Mouse (Mus musculus): ENCODE results near the gene Prrc2a. TPM values are rescaled to one million over a fixed set of nuclear protein-coding genes. Genes with fewer than 3 reads are reported as not detected.
A peak's percentile ranks its signal among the peaks of the same experiment; 100 is the strongest.

The Prrc2a gene
- total RNA-seq, 2 experiments from 2014 or later = 135 to 143 TPM

DNA sequence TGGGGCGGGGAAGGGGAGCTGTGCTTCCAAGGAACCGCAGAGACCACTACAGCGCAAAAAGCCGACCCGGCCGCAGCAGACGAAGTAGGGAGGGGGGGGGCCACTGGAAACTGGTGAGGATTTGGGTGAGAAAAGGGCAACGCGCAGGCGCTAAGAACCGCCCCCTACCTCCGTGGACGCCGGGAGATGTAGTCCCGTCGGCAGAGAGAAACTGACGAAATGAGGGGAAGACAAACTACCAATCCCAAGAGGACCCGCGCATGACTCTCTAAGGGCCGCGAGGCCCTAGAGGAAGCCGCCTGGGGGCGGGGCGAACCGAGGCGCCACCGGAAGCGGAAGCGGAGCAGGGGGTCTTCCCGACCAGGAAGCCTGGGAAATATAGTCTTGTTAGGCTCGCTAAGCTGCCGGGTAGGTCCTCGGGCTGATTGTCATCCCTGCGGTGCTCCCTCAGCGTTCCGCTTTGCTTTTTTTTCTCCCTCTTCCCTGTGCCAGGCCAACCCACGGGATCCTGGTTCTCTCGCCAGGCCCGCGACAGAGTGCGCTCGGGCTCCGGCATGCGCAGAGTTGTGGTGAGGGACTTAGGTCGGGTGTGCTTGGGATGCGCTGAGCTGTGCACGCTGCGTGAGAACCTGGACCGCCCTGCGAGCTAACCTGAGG is 43.4 kb downstream of the Prrc2a start, which contains the start of gene Gpank1:
Gpank1 (plus strand) TSS at position 313 of the 657 bp plus-strand sequence.
- intact Hi-C loops (cut with DNase I) = loop anchor here (5.0 kb wide), 2 partner anchors 41 to 116 kb away; partner anchors contain the start of genes Nfkbil1 and Prrc2a
- peak; percentile 98 for DNase-seq (ENCODE audit: low spot score)

DNA sequence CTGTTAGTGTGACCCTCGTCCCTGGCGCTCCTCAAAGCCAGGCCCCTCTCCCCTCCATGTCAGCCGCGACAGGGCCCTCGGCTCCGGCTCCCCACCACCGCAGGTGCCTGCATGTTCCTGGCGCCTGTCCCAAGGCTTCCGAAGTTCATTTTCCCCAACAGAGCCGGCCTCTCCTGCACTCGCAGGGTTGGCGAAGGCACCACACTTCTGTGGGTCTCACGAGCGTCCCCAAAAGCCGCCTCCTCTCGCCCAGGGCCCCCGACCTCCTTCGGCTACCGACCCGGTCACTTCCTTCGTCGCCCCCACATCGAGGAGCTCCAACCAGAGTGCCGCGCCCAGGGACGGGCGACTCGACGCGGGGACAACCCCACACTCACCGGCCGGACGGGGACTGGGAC is 44.0 kb downstream of the Prrc2a start:
- intact Hi-C loops (cut with DNase I) = loop anchor here (5.0 kb wide), 2 partner anchors 42 to 117 kb away; partner anchors contain the start of genes Nfkbil1 and Prrc2a
- no peak for DNase-seq (ENCODE audit: low spot score)

DNA sequence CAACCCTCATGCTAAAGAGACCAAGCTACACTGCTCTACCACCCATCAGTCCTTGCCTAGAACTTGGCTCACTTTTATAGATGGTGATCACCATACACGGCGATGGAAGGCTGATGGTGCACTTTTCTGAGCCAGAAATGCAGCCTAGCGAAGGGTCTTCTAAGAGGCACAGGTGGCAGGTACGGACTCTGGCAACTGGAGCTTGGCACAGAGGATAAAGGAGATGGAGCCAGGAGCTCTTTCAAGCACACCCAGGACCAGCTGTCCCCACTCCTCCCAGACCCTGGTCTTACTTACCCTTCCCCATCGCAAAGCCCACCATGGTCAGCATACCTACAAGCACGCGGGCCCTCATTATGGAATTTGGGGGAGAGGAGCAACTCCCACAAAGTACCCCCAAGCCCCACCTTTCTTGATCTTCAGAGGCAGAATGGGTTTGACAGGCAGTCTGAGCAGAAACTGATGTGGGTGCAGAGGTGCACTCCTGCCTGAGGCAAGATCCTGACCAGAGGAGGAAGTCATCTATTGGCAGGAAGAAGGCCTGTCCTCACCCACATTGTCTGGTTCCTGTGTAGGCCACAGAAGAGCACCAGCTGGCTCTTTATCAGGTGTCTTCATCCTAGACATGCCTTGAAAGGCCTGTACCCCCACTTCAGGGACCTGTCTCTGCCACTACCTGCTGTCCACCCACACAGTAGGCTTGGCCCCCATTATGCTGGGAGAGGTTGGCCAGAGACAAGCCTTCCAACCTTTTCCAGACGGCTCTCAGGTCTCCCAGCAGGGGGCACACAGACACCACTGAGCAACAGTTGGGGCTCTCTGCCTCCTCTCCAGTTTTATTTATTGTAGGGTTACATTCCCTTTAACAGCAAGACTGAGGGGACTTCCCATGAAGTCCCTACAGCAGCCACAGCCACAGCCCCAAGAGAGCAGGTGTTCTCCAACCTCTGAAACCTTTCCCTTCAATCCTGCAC is 49.4 kb downstream of the Prrc2a start, which contains the start of gene Ly6g5b:
Ly6g5b (minus strand) TSS at position 383 of the 974 bp plus-strand sequence.
- no peak for DNase-seq (ENCODE audit: low spot score)
- intact Hi-C loops (cut with DNase I) = no loop called here

DNA sequence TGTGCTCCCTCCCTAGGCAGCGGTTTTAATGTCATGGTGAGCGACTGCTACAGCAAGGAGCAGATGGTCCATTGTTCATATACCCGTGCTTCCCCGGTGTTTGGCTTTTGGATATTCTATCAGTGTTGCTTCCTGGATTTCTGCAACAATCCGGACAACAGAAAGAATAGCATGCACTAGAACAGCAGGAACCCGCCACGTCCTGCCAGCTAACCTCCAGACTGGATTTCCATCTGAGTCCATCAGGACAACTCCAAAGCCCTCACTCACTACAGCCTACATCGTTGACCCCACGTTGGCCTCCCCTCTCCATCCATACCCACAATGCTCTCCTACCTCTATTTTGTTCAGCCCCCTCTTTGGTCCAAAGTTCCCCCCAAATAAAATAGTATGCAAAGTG is 52.9 kb downstream of the Prrc2a start:
- intact Hi-C loops (cut with DNase I) = no loop called here
- no peak for DNase-seq (ENCODE audit: low spot score)

DNA sequence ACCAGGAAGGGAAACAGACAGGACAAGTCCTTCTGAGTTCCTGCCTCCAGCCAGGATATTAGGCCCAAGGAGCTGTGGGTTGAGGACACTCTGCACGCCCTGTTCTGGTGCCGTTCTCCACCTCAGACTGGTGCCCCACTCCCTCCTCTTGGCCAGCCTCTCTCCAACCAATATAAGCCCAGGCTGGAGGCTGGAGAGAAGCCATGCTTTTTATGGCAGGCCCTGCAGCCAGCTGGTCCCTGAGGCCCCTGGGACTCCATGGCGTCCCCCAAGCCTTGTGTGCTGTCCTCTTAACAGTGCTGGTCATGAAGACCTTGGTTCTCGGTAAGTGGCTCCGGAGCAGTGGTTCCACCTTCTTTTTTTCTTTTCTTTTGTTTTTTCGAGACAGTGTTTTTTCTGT is 56.6 kb downstream of the Prrc2a start, which contains the start of gene Ly6g5c:
Ly6g5c (plus strand) TSS at position 183 of the 400 bp plus-strand sequence.
- intact Hi-C loops (cut with DNase I) = no loop called here
- DNase-seq (ENCODE audit: low spot score) = no peak

DNA sequence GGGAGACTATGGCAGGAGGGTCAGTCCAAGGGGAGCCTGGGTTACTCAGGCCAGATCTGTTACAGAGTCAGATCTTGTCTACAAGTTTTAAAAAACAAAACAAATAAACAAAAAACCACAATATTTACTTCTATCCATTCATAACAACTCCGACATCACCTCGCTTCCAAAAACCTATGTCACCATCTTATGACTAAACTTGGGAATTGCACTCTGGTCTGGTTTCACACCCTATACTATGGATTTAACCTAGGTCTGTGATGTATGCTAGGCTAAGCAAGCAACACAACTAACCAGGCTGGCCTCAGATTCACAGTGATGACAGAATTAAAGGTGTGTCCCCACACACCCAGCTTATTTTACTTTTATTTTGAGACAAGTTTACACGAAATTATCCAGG is 58.2 kb downstream of the Prrc2a start:
- DNase-seq (ENCODE audit: low spot score) = no peak
- intact Hi-C loops (cut with DNase I) = loop anchor here (1.0 kb wide), 1 partner anchor 85 kb away; no protein-coding TSS in a partner anchor

DNA sequence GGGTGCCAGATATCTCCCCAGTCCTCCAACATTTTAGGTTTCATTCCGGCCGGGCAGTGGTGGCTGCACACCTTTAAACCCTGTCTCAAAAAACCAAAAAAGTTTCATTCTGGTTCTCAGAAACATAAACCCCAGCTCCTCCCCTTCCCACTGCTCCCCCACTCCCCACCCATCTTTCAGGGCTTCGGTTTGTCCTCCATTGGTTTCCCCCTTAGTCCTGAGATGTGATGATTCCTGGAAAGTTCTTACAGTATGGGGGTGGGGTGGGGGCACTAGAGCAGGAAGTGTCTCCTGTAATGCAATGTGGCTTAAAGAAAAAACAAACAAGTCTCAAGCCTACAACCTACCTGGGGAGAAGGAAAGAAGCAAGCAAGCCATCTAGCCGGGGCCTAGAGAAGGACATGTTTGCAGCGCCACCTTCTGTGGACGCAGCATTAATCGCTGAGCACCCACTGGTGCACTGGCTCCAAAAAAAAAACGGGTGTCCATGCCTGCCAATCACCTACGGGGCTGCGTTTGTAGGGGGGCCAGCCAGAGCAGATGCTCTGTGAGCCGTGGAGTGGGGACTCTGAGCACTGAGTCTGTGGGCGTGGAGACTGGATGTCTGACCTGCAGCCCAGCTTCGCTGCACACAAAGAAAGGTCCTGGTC is 58.8 kb downstream of the Prrc2a start:
- intact Hi-C loops (cut with DNase I) = loop anchor here (1.0 kb wide), 1 partner anchor 85 kb away; no protein-coding TSS in a partner anchor
- DNase-seq (ENCODE audit: low spot score) = no peak

DNA sequence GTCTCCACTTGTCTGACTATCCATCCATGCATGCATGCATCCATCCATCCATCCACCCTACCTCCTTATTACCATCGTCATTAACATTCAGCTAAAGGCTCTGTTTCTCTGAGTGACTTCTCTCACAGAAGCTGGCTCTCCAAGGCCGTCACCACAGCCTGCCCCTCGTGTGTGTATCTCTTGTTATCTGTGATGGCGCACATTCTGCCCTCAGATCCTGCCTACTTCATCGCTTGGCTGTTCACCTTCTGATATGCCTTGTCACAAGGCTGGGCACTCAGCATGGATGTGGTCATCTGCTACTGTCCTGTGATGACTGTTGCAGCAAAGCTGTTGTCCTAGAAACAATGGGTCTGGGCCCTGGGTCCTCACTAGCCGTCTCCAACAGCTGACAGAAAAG is 59.9 kb downstream of the Prrc2a start:
- intact Hi-C loops (cut with DNase I) = no loop called here

DNA sequence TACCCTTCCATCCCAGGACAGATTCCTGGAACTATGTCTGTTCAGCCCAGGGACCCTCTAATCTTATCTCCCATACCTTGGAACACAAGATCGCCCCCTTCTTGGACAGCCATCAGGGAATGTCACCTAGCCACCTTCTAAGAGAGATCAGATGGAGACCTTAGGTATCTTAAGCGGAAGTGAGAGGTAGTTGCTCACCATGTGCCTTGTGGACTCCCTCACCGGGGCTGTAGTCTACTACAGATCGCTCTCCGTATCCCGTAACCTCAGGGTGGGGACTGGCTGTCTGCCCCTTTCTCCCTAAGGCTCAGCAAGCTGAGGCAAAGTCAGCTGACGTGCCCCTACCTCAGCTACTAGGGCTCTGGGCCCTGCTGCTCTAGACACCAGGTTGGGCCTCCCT is 60.6 kb downstream of the Prrc2a start:
- DNase-seq (ENCODE audit: low spot score) = no peak
- intact Hi-C loops (cut with DNase I) = no loop called here

More for the DNA sequence above, 59.9 kb downstream of the Prrc2a start:
- no peak for DNase-seq (ENCODE audit: low spot score)

DNA sequence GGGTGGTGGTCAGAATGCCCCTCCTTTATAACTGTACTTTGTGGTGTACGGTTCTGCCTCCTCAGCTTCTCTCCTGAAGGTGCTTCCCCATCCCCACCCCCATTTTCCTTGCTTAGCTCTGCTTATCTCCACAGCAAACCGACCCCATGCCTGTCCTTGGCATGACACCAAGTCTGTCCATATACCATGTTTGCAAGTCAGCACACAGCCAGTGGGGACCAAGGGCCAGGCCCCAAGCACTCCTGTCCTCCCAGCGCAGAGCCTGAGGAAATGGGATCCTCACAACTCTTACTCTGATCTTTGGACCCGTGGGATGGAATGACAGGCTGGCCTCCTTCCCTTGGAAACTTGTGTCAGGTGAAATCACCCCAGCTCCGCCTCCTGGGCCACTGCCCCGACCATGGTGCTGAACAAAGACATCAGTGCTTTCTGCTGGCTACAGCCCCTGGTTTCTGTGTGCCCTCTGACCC is 61.4 kb downstream of the Prrc2a start:
- no peak for DNase-seq (ENCODE audit: low spot score)
- intact Hi-C loops (cut with DNase I) = no loop called here

DNA sequence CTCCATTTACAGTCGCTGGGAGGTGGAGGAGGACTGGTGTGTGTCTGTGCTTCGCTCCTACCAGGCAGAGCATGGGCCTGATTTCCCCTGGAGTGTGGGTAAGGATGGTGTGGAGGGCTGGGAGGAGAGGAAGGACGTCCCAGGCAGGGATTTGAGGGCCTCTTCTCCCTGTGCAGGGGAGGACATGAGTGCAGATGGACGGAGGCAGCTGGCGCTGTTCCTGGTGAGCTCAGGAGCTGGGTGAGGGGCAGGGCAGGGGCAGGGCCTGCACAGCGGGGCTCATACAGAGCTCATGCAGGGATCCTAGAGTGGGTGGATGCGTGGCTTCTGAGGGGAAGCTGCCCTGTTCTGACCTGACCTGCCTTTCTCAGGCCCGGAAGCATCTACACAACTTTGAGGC is 62.4 kb downstream of the Prrc2a start:
- no peak for DNase-seq (ENCODE audit: low spot score)
- intact Hi-C loops (cut with DNase I) = no loop called here

DNA sequence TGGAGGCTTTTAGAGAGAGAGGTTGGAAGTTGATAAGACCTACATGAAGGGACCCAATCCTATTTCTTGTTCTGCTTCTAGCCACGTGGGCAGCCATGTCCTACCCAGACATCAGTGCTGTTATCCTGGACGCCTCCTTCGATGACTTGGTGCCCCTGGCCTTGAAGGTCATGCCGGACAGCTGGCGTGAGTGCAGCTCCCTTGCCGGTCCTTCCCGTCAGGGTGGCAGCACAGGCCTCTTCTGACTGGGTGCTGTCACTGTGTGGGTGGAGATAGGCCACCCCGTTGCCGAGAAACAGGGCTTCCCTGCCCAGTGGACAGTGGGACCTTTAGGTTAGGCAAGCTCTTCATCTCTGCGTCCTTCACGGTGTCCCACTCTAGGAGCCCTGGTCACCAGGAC is 63.5 kb downstream of the Prrc2a start:
- intact Hi-C loops (cut with DNase I) = no loop called here
- no peak for DNase-seq (ENCODE audit: low spot score)

DNA sequence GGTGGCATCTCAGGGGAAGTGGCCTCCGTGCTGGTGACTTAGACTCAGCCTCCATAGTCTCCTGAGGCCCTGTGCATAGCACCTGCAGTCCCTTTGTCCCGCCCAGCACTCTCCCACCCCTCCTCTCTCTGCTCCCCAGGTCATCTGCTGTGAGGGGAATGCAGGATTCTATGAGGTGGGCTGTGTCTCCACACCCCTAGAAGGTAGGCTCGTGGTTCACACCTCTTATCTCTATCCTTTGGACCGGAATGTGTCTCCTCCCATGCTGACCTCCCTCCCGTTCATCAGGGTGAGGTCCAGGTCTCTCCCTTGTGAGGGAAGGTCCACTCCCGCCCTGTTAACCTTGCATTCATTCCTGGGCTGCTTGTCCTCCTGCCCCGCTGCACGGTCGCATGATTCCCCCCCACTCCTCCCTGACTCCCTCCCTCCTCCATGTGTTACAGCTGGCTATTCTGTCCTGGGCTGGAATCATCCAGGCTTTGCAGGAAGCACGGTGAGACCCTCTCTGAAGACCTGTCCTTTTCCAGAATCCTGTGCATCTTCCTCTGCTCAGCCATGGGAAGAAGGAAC is 64.4 kb downstream of the Prrc2a start:
- intact Hi-C loops (cut with DNase I) = no loop called here
- no peak for DNase-seq (ENCODE audit: low spot score)

Small RNA genes lying within 50 kb of the gene (microRNA-seq; reads per million reads assigned to microRNA genes)
- gene Mir6973a (not detected), gene Mir6974 (not detected)

Other genes with a start within 250 kb of the Prrc2a start
- 10 to 100 TPM; 12.7 to 14.1 TPM for gene Neu1, start 233.6 kb downstream of the Prrc2a start, total RNA-seq (2021)
- 1 to 10 TPM; 1.9 to 6.9 TPM for gene Hspa1b, start 205.7 kb downstream of the Prrc2a start, total RNA-seq (2021)
- not detected for gene Gm20481, start 195.0 kb downstream of the Prrc2a start, total RNA-seq (2021)
- gene Hspa1a, start 192.7 kb downstream of the Prrc2a start, total RNA-seq (2021) = 1 to 10 TPM; 2.9 to 7.7 TPM
- 1 to 10 TPM; 6.9 to 8.1 TPM for gene Hspa1l, start 192.2 kb downstream of the Prrc2a start, total RNA-seq (2021)
- 10 to 100 TPM; 19.0 to 19.1 TPM for gene Lsm2, start 183.0 kb downstream of the Prrc2a start, total RNA-seq (2021)
- 10 to 100 TPM; 25.7 to 26.9 TPM for gene Vars, start 163.9 kb downstream of the Prrc2a start, total RNA-seq (2021)
- gene Vwa7, start 148.3 kb downstream of the Prrc2a start, total RNA-seq (2021) = 1 to 10 TPM; 7.3 to 7.7 TPM
- gene Sapcd1, start 136.9 kb downstream of the Prrc2a start, total RNA-seq (2021) = not detected
- gene Msh5, start 118.2 kb downstream of the Prrc2a start, total RNA-seq (2021) = 1 to 10 TPM in 1 of 2 experiments, under 1 TPM in 1; 0.57 to 1.3 TPM
- gene Clic1, start 114.9 kb downstream of the Prrc2a start, total RNA-seq (2021) = 10 to 100 TPM; 40.0 to 46.1 TPM
- gene Ddah2, start 105.9 kb downstream of the Prrc2a start, total RNA-seq (2021) = 10 to 100 TPM; 27.7 to 31.3 TPM
- not detected for gene Ly6g6c, start 99.5 kb downstream of the Prrc2a start, total RNA-seq (2021)
- under 1 TPM; 0.18 to 0.87 TPM for gene Mpig6b, start 98.7 kb downstream of the Prrc2a start, total RNA-seq (2021)
- not detected for gene Ly6g6e, start 88.0 kb downstream of the Prrc2a start, total RNA-seq (2021)
- gene Ly6g6d, start 86.8 kb downstream of the Prrc2a start, total RNA-seq (2021) = under 1 TPM; 0.53 to 0.78 TPM
- not detected for gene Ly6g6f, start 79.3 kb downstream of the Prrc2a start, total RNA-seq (2021)
- 10 to 100 TPM; 47.9 to 57.5 TPM for gene Abhd16a, start 75.6 kb downstream of the Prrc2a start, total RNA-seq (2021)
- not detected for gene Ly6g5c, start 56.6 kb downstream of the Prrc2a start, total RNA-seq (2021)
- gene Ly6g5b, start 49.5 kb downstream of the Prrc2a start, total RNA-seq (2021) = under 1 TPM in 1 of 2 experiments, not detected in 1; 0.36 TPM
- 1 to 10 TPM; 6.3 to 9.5 TPM for gene Gpank1, start 43.4 kb downstream of the Prrc2a start, total RNA-seq (2021)
- gene Csnk2b, start 42.8 kb downstream of the Prrc2a start, total RNA-seq (2021) = 100 to 1,000 TPM; 155 to 167 TPM
- 10 to 100 TPM; 27.0 to 27.1 TPM for gene D17H6S53E, start 38.5 kb downstream of the Prrc2a start, total RNA-seq (2021)
- gene Apom, start 32.8 kb downstream of the Prrc2a start, total RNA-seq (2021) = not detected
- 100 to 1,000 TPM; 222 to 232 TPM for gene Bag6, start 29.7 kb downstream of the Prrc2a start, total RNA-seq (2021)
- 1 to 10 TPM; 2.3 to 3.5 TPM for gene Aif1, start 11.2 kb upstream of the Prrc2a start, total RNA-seq (2021)
- 1 to 10 TPM; 2.7 to 5.3 TPM for gene Lst1, start 23.5 kb upstream of the Prrc2a start, total RNA-seq (2021)
- 1 to 10 TPM; 1.4 to 1.8 TPM for gene Ltb, start 29.5 kb upstream of the Prrc2a start, total RNA-seq (2021)
- gene Tnf, start 37.1 kb upstream of the Prrc2a start, total RNA-seq (2021) = under 1 TPM; 0.56 to 0.60 TPM
- not detected for gene Lta, start 40.5 kb upstream of the Prrc2a start, total RNA-seq (2021)
- gene Gm16181, start 55.9 kb upstream of the Prrc2a start, total RNA-seq (2021) = under 1 TPM; 0.50 to 0.65 TPM
- 1 to 10 TPM; 2.5 to 2.8 TPM for gene Atp6v1g2, start 68.8 kb upstream of the Prrc2a start, total RNA-seq (2021)
- gene Nfkbil1, start 70.9 kb upstream of the Prrc2a start, total RNA-seq (2021) = 1 to 10 TPM; 8.2 to 8.7 TPM
- 10 to 100 TPM; 89.2 to 99.4 TPM for gene Ddx39b, start 76.8 kb upstream of the Prrc2a start, total RNA-seq (2021)
- 10 to 100 TPM; 84.3 to 89.6 TPM for gene H2-D1, start 97.8 kb upstream of the Prrc2a start, total RNA-seq (2021)
- 1 to 10 TPM in 1 of 2 experiments, under 1 TPM in 1; 0.23 to 1.1 TPM for gene H2-Q1, start 155.5 kb upstream of the Prrc2a start, total RNA-seq (2021)
- under 1 TPM; 0.95 to 0.99 TPM for gene H2-Q2, start 177.3 kb upstream of the Prrc2a start, total RNA-seq (2021)
- gene H2-Q4, start 214.7 kb upstream of the Prrc2a start, total RNA-seq (2021) = 10 to 100 TPM in 1 of 2 experiments, 1 to 10 TPM in 1; 7.9 to 11.0 TPM

Measured in heart, postnatal 25 days (tissue).